ENCODE assay signal across 22 mouse cellular contexts in genomic region chr16:44545939-44546338, GRCm38 (mm10). TPM values are rescaled to one million over a fixed set of nuclear protein-coding genes. Genes with fewer than 3 reads are reported as not detected.
A peak's percentile ranks its signal among the peaks of the same experiment; 100 is the strongest.
DNase-seq lines count a peak whose midpoint lies in the region; ATAC-seq and TF ChIP-seq lines count a peak whose summit lies in the region.
"Had no signal": no experiment of that assay in that cellular context is flagged by ENCODE, and none has a peak within 500 bp of the region (broad histone marks: within the 10 kb centered on the region; RNA-seq: fewer than 3 reads in every experiment).

No protein-coding gene starts in this region.

- H3K27me3 ChIP-seq in hindbrain, embryonic 13.5 days = no peaks in the 10 kb centered on the region
- no peaks in the 10 kb centered on the region for H3K27me3 ChIP-seq in hindbrain, embryonic 11.5 days (ENCODE audit: control insufficient read depth, insufficient read depth, low read length)
- no peaks in the 10 kb centered on the region for H3K27me3 ChIP-seq in midbrain, embryonic 13.5 days
- H3K27me3 ChIP-seq in midbrain, postnatal 0 days (ENCODE audit: insufficient read depth, low read length) = no peaks in the 10 kb centered on the region
- no peaks in the 10 kb centered on the region for H3K27me3 ChIP-seq in limb, embryonic 15.5 days
- no peaks in the 10 kb centered on the region for H3K27me3 ChIP-seq in stomach, postnatal 0 days (ENCODE audit: control insufficient read depth, insufficient read depth, low read length)
- H3K27me3 ChIP-seq: forebrain, embryonic 13.5 days; hindbrain, embryonic 15.5 days; liver, embryonic 15.5 days had no signal

- H3K4me2 ChIP-seq in hindbrain, embryonic 13.5 days = 0 out of 2 replicates have a peak overlapping the region, but pooled peaks have one; percentile 20
- no peak overlapping the region for H3K4me2 ChIP-seq in hindbrain, embryonic 11.5 days (replicated peaks; ENCODE audit: low read depth, low read length)
- peak overlapping the region; percentile 37 for H3K4me2 ChIP-seq in midbrain, embryonic 13.5 days (replicated peaks)
- no peak overlapping the region for H3K4me2 ChIP-seq in midbrain, postnatal 0 days (ENCODE audit: low read depth, low read length, poor library complexity, severe bottlenecking)
- H3K4me2 ChIP-seq in limb, embryonic 15.5 days = no peak overlapping the region
- H3K4me2 ChIP-seq in stomach, postnatal 0 days (replicated peaks; ENCODE audit: low read depth) = no peak overlapping the region
- H3K4me2 ChIP-seq: heart, embryonic 11.5 days; hindbrain, embryonic 15.5 days; liver, embryonic 15.5 days had no signal

- WGBS in hindbrain, embryonic 13.5 days = 72% methylated on average over 2 of the region's 2 CpGs
- 78% methylated on average over 2 of the region's 2 CpGs for WGBS in hindbrain, embryonic 11.5 days
- 66% methylated on average over 2 of the region's 2 CpGs for WGBS in midbrain, embryonic 13.5 days
- WGBS in midbrain, postnatal 0 days = 62% methylated on average over 2 of the region's 2 CpGs
- WGBS in limb, embryonic 15.5 days = 73% methylated on average over 2 of the region's 2 CpGs
- 73% methylated on average over 2 of the region's 2 CpGs for WGBS in stomach, postnatal 0 days

- no peaks in the 10 kb centered on the region for H3K36me3 ChIP-seq in hindbrain, embryonic 13.5 days
- H3K36me3 ChIP-seq in hindbrain, embryonic 11.5 days (ENCODE audit: control insufficient read depth, insufficient read depth, low read length) = no peaks in the 10 kb centered on the region
- 0 out of 2 replicates have a peak, but pooled peaks cover 3% of the 10 kb centered on the region for H3K36me3 ChIP-seq in midbrain, embryonic 13.5 days
- H3K36me3 ChIP-seq in midbrain, postnatal 0 days (ENCODE audit: insufficient read depth, low read length) = no peaks in the 10 kb centered on the region
- H3K36me3 ChIP-seq in limb, embryonic 15.5 days = peaks cover 23% of the 10 kb centered on the region
- no peaks in the 10 kb centered on the region for H3K36me3 ChIP-seq in stomach, postnatal 0 days (ENCODE audit: control insufficient read depth, insufficient read depth, low read length)
- H3K36me3 ChIP-seq: hindbrain, embryonic 15.5 days; liver, embryonic 15.5 days had no signal

- TF ChIP-seq CTCF in midbrain, postnatal 0 days (IDR thresholded peaks at IDR 0.05) = no peak
- TF ChIP-seq CTCF in stomach, postnatal 0 days (IDR thresholded peaks at IDR 0.05; ENCODE audit: low read depth) = no peak

- ATAC-seq in hindbrain, embryonic 13.5 days (ENCODE audit: low FRiP score) = no peak
- no peak for ATAC-seq in hindbrain, embryonic 11.5 days (ENCODE audit: low FRiP score)
- no peak for ATAC-seq in midbrain, embryonic 13.5 days
- ATAC-seq in midbrain, postnatal 0 days (ENCODE audit: low FRiP score) = no peak
- no peak for ATAC-seq in limb, embryonic 15.5 days (ENCODE audit: insufficient number of reproducible peaks, low FRiP score, low TSS enrichment, low read depth)
- ATAC-seq in stomach, postnatal 0 days (ENCODE audit: low FRiP score, low TSS enrichment) = no peak
- ATAC-seq: forebrain, embryonic 13.5 days; intestine, embryonic 16.5 days had no signal

- no peaks in the 10 kb centered on the region for H3K9me3 ChIP-seq in hindbrain, embryonic 13.5 days
- H3K9me3 ChIP-seq in hindbrain, embryonic 11.5 days (ENCODE audit: control insufficient read depth, low read length) = no peaks in the 10 kb centered on the region
- no peaks in the 10 kb centered on the region for H3K9me3 ChIP-seq in midbrain, embryonic 13.5 days
- H3K9me3 ChIP-seq in midbrain, postnatal 0 days (ENCODE audit: low read length) = no peaks in the 10 kb centered on the region
- no peaks in the 10 kb centered on the region for H3K9me3 ChIP-seq in limb, embryonic 15.5 days
- H3K9me3 ChIP-seq in stomach, postnatal 0 days (ENCODE audit: control insufficient read depth, low read length) = no peaks in the 10 kb centered on the region
- H3K9me3 ChIP-seq: forebrain, embryonic 13.5 days; hindbrain, embryonic 15.5 days; liver, embryonic 15.5 days had no signal

- DNase-seq in cerebellum, adult 11-12 months = peak; percentile 2
- DNase-seq in cerebellum, adult 11 months = no peak
- DNase-seq in hindbrain, embryonic 11.5 days (ENCODE audit: low spot score) = no peak
- no peak for DNase-seq in midbrain, postnatal 0 days (ENCODE audit: low spot score)
- no peak for DNase-seq in stomach, postnatal 0 days (ENCODE audit: low spot score)
- DNase-seq: adrenal gland, adult 8-10 months; embryo, embryonic 11 days; gastrocnemius, adult 2 months; kidney, adult 9 months; kidney, postnatal 14 days; lung, postnatal 10 days; thymus, postnatal 25 days had no signal

- H3K4me1 ChIP-seq in hindbrain, embryonic 13.5 days (replicated peaks) = peaks cover 83% of the 10 kb centered on the region
- peaks cover 31% of the 10 kb centered on the region for H3K4me1 ChIP-seq in hindbrain, embryonic 11.5 days (replicated peaks; ENCODE audit: control insufficient read depth, insufficient read depth, low read length)
- H3K4me1 ChIP-seq in midbrain, embryonic 13.5 days (replicated peaks) = peaks cover 93% of the 10 kb centered on the region
- H3K4me1 ChIP-seq in midbrain, postnatal 0 days (ENCODE audit: insufficient read depth, low read length) = peaks cover 23% of the 10 kb centered on the region
- peaks cover 90% of the 10 kb centered on the region for H3K4me1 ChIP-seq in limb, embryonic 15.5 days
- H3K4me1 ChIP-seq in stomach, postnatal 0 days (replicated peaks; ENCODE audit: control insufficient read depth, insufficient read depth) = peaks cover 5% of the 10 kb centered on the region; the same call in 1 of the 2 replicates
- H3K4me1 ChIP-seq: liver, embryonic 15.5 days had no signal

- no peak overlapping the region for H3K27ac ChIP-seq in hindbrain, embryonic 13.5 days
- H3K27ac ChIP-seq in hindbrain, embryonic 11.5 days (ENCODE audit: low read depth, low read length) = no peak overlapping the region
- H3K27ac ChIP-seq in midbrain, embryonic 13.5 days = 0 out of 2 replicates have a peak overlapping the region, but pooled peaks have one; percentile 7
- no peak overlapping the region for H3K27ac ChIP-seq in midbrain, postnatal 0 days (ENCODE audit: low read depth, low read length)
- H3K27ac ChIP-seq in limb, embryonic 15.5 days = peak overlapping the region; percentile 47; the same call in 1 of the 2 replicates
- no peak overlapping the region for H3K27ac ChIP-seq in stomach, postnatal 0 days (replicated peaks)
- H3K27ac ChIP-seq: forebrain, embryonic 13.5 days; gastrocnemius, adult 2 months; hindbrain, embryonic 15.5 days; layer of hippocampus, adult 2 months; liver, embryonic 15.5 days had no signal

- H3K9ac ChIP-seq in hindbrain, embryonic 13.5 days = no peak overlapping the region
- no peak overlapping the region for H3K9ac ChIP-seq in hindbrain, embryonic 11.5 days (ENCODE audit: low read depth, low read length)
- no peak overlapping the region for H3K9ac ChIP-seq in midbrain, embryonic 13.5 days (replicated peaks)
- H3K9ac ChIP-seq in midbrain, postnatal 0 days (replicated peaks; ENCODE audit: low read length, poor library complexity, severe bottlenecking) = no peak overlapping the region
- H3K9ac ChIP-seq in limb, embryonic 15.5 days = no peak overlapping the region
- no peak overlapping the region for H3K9ac ChIP-seq in stomach, postnatal 0 days (ENCODE audit: low read length)
- H3K9ac ChIP-seq: forebrain, embryonic 13.5 days; hindbrain, embryonic 15.5 days; liver, embryonic 15.5 days had no signal

- TF ChIP-seq EP300 in stomach, postnatal 0 days (optimal IDR thresholded peaks at IDR 0.05) = no peak

- H3K4me3 ChIP-seq in hindbrain, embryonic 13.5 days = no peak overlapping the region
- H3K4me3 ChIP-seq in hindbrain, embryonic 11.5 days (ENCODE audit: low read depth, low read length) = no peak overlapping the region
- H3K4me3 ChIP-seq in midbrain, embryonic 13.5 days (replicated peaks) = no peak overlapping the region
- H3K4me3 ChIP-seq in midbrain, postnatal 0 days (ENCODE audit: low read depth, low read length) = no peak overlapping the region
- no peak overlapping the region for H3K4me3 ChIP-seq in limb, embryonic 15.5 days
- no peak overlapping the region for H3K4me3 ChIP-seq in stomach, postnatal 0 days (ENCODE audit: low read depth, low read length)
- H3K4me3 ChIP-seq: forebrain, embryonic 13.5 days; gastrocnemius, adult 2 months; hindbrain, embryonic 15.5 days; layer of hippocampus, adult 2 months; liver, embryonic 15.5 days had no signal

RNA-seq across cellular contexts. Expression of gene Boc, which starts 12.8 kb away (rescaled TPM):
- 14.0 and 17.2 TPM in 2 replicates for polyA plus RNA-seq in hindbrain, embryonic 13.5 days (2015; fragmentation: Nextera tagmentation; extraction: Ambion mirVana)
- 34.3 and 41.7 TPM in 2 replicates for polyA plus RNA-seq in hindbrain, embryonic 11.5 days (2014; fragmentation: Nextera tagmentation; extraction: Ambion mirVana)
- polyA plus RNA-seq in midbrain, embryonic 13.5 days (2015; fragmentation: Nextera tagmentation; extraction: Ambion mirVana) = 22.5 and 27.3 TPM in 2 replicates
- total RNA-seq in midbrain, postnatal 0 days (2014; rRNA removed) = 13.5 and 24.9 TPM in 2 replicates
- polyA plus RNA-seq in midbrain, postnatal 0 days (2015; fragmentation: Nextera tagmentation; extraction: Ambion mirVana) = 2.7 and 3.9 TPM in 2 replicates
- 56.1 and 57.6 TPM in 2 replicates for polyA plus RNA-seq in limb, embryonic 15.5 days (2015; fragmentation: Nextera tagmentation; extraction: Ambion mirVana)
- 5.9 and 6.1 TPM in 2 replicates for polyA plus RNA-seq in stomach, postnatal 0 days (2015; fragmentation: Nextera tagmentation; extraction: Ambion mirVana)
- total RNA-seq: monocyte, adult 5-6 weeks had no signal

Comparison
In these comparisons a context has a peak if more than half of its experiments do, and no peak if none do; other contexts are left out.
1. H3K27ac ChIP-seq: peak in midbrain, embryonic 13.5 days (single experiment) and limb, embryonic 15.5 days (single experiment); none in hindbrain, embryonic 13.5 days (single experiment), hindbrain, embryonic 11.5 days (single experiment), midbrain, postnatal 0 days (single experiment) and stomach, postnatal 0 days (single experiment).
2. H3K4me2 ChIP-seq: peak in hindbrain, embryonic 13.5 days (single experiment) and midbrain, embryonic 13.5 days (single experiment); none in hindbrain, embryonic 11.5 days (single experiment), midbrain, postnatal 0 days (single experiment), limb, embryonic 15.5 days (single experiment) and stomach, postnatal 0 days (single experiment).